Mouse (Mus musculus): ENCODE data around the gene Lpp.

GRCm38 (mm10) chr16:24919349-24920012 is 526.2 kb downstream of the Lpp start:
- TF ChIP-seq CTCF (IDR thresholded peaks at IDR 0.05; ENCODE audit: insufficient read depth, low read depth, low read length) (no peak), POLR2A (IDR thresholded peaks at IDR 0.05; ENCODE audit: insufficient read depth, low read depth, low read length) (no peak)
